Mouse (Mus musculus) limb, embryonic 11.5 days (tissue): ENCODE results near the gene Ttc9. TPM values are rescaled to one million over a fixed set of nuclear protein-coding genes. Genes with fewer than 3 reads are reported as not detected.

ENCODE experiments used
- ATAC-seq: fragments of 200-750 bp; cut with Nextera tagmentation; 2 replicates; pipeline ENCODE4 v1.8.0; 2017; ENCODE audit warnings: low read depth; ENCODE audit not compliant: insufficient number of reproducible peaks, low FRiP score, low TSS enrichment
- DNase-seq: peaks from one replicate; pipeline ENCODE4 v3.0.0-alpha.2; 2015; ENCODE audit warnings: low spot score
- H3K27ac ChIP-seq: fragments of 300-500 bp; sonication (generic); replicated peaks from 2 replicates; pipeline ENCODE4 v1.5.1; 2014; ENCODE audit warnings: low read depth, mild to moderate bottlenecking, low read length
- H3K27me3 ChIP-seq: fragments of 300-500 bp; sonication (generic); 2 replicates; pipeline ENCODE4 v1.6.1; 2014; ENCODE audit warnings: mild to moderate bottlenecking, low read length, mixed read lengths; ENCODE audit not compliant: control insufficient read depth, insufficient read depth
- H3K36me3 ChIP-seq: fragments of 300-500 bp; sonication (generic); 2 replicates; pipeline ENCODE4 v1.6.1; 2014; ENCODE audit warnings: mild to moderate bottlenecking, low read length, moderate library complexity, mixed read lengths; ENCODE audit not compliant: control insufficient read depth, insufficient read depth
- H3K4me1 ChIP-seq: fragments of 300-500 bp; sonication (generic); 2 replicates; pipeline ENCODE4 v1.6.1; 2014; ENCODE audit warnings: low read length, mixed read lengths; ENCODE audit not compliant: control insufficient read depth, insufficient read depth
- H3K4me2 ChIP-seq: fragments of 300-500 bp; sonication (generic); 2 replicates; pipeline ENCODE4 v1.6.1; 2014; ENCODE audit warnings: low read depth, mild to moderate bottlenecking, moderate library complexity; ENCODE audit not compliant: severe bottlenecking
- H3K4me3 ChIP-seq: fragments of 300-500 bp; sonication (generic); 2 replicates; pipeline ENCODE4 v1.5.1; 2014; ENCODE audit warnings: low read depth, low read length
- H3K9ac ChIP-seq: fragments of 300-500 bp; sonication (generic); 2 replicates; pipeline ENCODE4 v1.6.1; 2014; ENCODE audit warnings: mild to moderate bottlenecking, low read length
- H3K9me3 ChIP-seq: fragments of 300-500 bp; sonication (generic); 2 replicates; pipeline ENCODE4 v1.6.1; 2016; ENCODE audit warnings: low read length; ENCODE audit not compliant: control insufficient read depth
- WGBS: fragments of 180-500 bp; shearing (Covaris S2); extraction: QIAGEN DNeasy Blood & Tissue Kit; methylation state at CpG from one replicate; pipeline ENCODE4 v1.1.7; 2014; 5-methylcytosine and 5-hydroxymethylcytosine counted together
- polyA plus RNA-seq: library from polyadenylated mRNA; unstranded; fragments of >200 nt; fragmentation: Nextera tagmentation; extraction: Ambion mirVana; gene quantifications from 2 replicates; pipeline ENCODE4 v1.2.1, GENCODE M21; 2014

Ttc9 gene
- polyA plus RNA-seq, result 0.35 and 0.54 TPM in 2 replicates

DNA sequence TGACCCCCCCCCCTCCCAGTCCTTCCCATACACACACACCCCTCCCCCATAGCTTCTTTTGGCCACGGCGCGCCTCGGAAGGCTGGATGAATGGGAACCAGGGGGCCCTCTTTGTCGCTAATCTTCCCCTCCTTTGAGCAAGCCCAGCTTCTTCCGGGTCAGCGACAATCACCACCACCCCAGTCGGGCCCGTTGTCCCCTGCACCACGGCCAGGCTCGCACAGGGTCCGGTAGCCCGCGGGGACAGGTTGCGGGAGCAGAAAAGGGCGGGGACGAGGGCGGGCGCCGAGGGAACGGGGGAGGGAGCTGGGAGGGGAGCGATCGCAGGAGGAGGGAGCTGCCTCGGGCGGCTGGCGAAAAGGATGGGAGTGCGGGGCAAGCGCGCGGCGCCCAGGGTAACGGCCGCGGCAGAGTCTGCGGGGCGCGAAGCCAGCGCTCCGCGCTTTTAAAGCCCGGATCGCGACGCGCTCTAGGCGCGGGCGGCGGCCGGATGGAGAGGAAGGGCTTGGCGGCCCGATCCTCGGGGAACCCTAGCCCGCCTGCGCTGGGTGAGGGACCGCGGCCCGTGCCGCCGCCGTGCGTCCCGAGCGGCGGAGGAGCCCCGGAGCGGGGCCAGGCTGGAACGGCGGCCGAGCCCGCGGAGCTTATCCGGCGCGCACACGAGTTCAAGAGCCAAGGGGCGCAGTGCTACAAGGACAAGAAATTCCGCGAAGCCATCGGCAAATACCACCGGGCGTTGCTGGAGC is at the start of gene Ttc9:
Ttc9 (plus strand) TSS at position 335 of the 746 bp plus-strand sequence.
- Histone ChIP-seq H3K4me2 (peak within 1 kb of the TSS; percentile 94), H3K4me1 (peaks cover 3% of the 10 kb centered on the region; the same call in 1 of the 2 replicates), H3K27me3 (peaks cover 47% of the 10 kb centered on the region), H3K36me3 (no peaks in the 10 kb centered on the region), H3K4me3 (peak within 1 kb of the TSS; percentile 45), H3K27ac (no peak within 1 kb of the TSS), H3K9ac (peak within 1 kb of the TSS; percentile 48), H3K9me3 (no peaks in the 10 kb centered on the region)
- WGBS, result 0% methylated on average over 61 of the region's 82 CpGs
- DNase-seq (peak; percentile 62), ATAC-seq (peak; percentile 54; the same call in 1 of the 2 replicates)

DNA sequence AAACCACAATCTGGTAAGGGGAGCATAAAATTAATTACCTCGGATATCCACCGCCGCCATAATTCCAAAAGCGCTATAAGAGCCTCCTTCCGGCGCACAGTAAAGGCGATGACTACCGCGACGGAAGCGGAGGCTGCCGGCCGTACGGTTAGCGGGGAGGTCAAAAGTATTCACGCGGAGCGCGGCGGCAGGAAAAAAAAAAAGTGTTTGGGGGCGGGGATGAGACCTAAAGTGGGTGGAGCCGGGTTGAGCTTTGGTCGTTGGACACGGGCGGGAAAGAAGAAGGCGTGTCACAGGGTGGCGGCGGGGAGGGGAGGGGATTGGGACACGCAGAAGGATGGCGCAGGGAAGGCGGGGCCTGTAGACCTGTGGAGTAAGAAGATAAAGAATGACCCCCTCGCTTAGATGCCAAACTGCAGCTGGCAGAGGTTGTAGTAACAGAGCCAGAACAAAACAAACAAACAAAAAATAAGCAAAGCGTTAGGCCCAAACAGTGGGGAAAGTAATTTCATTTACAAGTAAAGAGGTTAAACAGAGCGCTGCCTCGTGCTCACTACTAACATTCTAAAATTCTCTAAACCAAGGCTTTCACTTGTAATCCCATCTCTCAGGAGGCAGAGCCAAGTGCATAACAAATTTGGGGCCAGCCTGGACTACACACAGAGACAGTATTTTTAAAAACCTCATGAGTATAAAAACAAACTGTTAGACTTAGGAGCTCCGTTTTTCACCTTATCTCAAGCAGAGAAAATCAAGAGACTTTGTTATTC is 36.0 kb upstream of the Ttc9 start, which contains the start of gene Med6:
Med6 (minus strand) TSS at position 107 of the 770 bp plus-strand sequence.
- DNase-seq (peak; percentile 97), ATAC-seq (peak; percentile 95)
- Histone ChIP-seq H3K4me1 (no peaks in the 10 kb centered on the region), H3K9ac (peak within 1 kb of the TSS; percentile 52), H3K27ac (no peak within 1 kb of the TSS), H3K27me3 (no peaks in the 10 kb centered on the region), H3K4me2 (peak within 1 kb of the TSS; percentile 59), H3K36me3 (no peaks in the 10 kb centered on the region), H3K9me3 (no peaks in the 10 kb centered on the region), H3K4me3 (peak within 1 kb of the TSS; percentile 55)
- 4% methylated on average over 36 of the region's 36 CpGs for WGBS

- Histone ChIP-seq H3K9me3 (no peaks in the 10 kb centered on the region), H3K27ac (no peak overlapping the region), H3K27me3 (no peaks in the 10 kb centered on the region), H3K4me2 (no peak overlapping the region), H3K4me3 (no peak overlapping the region), H3K36me3 (no peaks in the 10 kb centered on the region), H3K4me1 (no peaks in the 10 kb centered on the region), H3K9ac (no peak overlapping the region)
- ATAC-seq (no peak), DNase-seq (no peak)
- 77% methylated on average over 8 of the region's 8 CpGs for WGBS
Observed at GRCm38 (mm10) chr12:81596547-81597262, 34.3 kb upstream of the Ttc9 start.

DNA sequence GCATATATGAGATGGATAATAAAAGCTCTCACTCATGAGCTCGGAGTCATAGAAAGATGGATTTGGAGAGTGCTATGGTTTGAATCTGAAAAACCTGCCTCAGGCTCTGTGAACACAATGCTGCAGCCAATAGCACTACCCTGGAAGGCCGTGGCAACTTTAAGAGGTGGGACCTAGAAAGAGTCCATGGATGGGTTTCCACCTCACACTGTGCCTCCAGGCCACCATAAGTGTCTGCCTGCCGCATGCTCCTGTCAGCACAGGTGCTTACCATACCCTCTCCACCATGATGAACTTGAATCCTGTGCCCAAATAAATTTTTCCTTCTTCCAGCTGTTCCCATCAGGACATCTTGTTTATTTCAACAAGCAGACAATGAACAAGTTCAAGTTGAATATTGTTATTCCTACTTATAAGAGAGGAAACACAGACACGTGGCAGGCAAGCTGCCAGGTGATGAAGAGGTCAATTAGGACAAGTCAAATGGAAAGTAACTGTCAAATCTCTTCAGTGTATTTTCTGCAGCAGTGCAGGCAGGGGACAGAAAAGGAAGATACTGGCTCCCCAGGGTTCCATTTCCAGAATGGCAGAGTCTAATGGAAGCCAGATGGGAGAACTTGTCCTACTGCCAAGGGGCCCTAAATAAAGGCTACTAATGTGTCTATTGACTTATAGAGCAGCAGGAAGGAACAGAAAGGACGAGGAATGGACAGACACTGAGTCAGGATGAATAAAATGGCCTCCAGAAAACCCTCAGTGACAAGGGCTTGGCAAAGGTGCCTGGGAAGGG is 25.9 kb upstream of the Ttc9 start:
- Histone ChIP-seq H3K27ac (no peak overlapping the region), H3K4me2 (no peak overlapping the region), H3K36me3 (no peaks in the 10 kb centered on the region), H3K27me3 (no peaks in the 10 kb centered on the region), H3K9ac (no peak overlapping the region), H3K4me3 (no peak overlapping the region), H3K9me3 (no peaks in the 10 kb centered on the region), H3K4me1 (no peaks in the 10 kb centered on the region)
- no peak for DNase-seq
- 62% methylated on average over 5 of the region's 5 CpGs for WGBS
- no peak for ATAC-seq

GRCm38 (mm10) chr12:81609445-81609844 is 21.6 kb upstream of the Ttc9 start:
- H3K36me3 ChIP-seq, result no peaks in the 10 kb centered on the region
- DNase-seq, result no peak

GRCm38 (mm10) chr12:81615807-81616206 is 15.2 kb upstream of the Ttc9 start:
- Histone ChIP-seq H3K27me3 (no peaks in the 10 kb centered on the region), H3K9me3 (no peaks in the 10 kb centered on the region), H3K4me3 (no peak overlapping the region), H3K36me3 (no peaks in the 10 kb centered on the region), H3K4me1 (no peaks in the 10 kb centered on the region), H3K27ac (no peak overlapping the region), H3K4me2 (no peak overlapping the region), H3K9ac (no peak overlapping the region)
- ATAC-seq, result no peak
- WGBS, result 85% methylated on average over 6 of the region's 6 CpGs
- DNase-seq, result no peak

More at GRCm38 (mm10) chr12:81609445-81609844, 21.6 kb upstream of the Ttc9 start:
- no peak overlapping the region for H3K4me2 ChIP-seq
- no peak overlapping the region for H3K4me3 ChIP-seq
- no peaks in the 10 kb centered on the region for H3K9me3 ChIP-seq
- ATAC-seq, result no peak
- H3K9ac ChIP-seq, result no peak overlapping the region
- H3K27me3 ChIP-seq, result no peaks in the 10 kb centered on the region
- H3K27ac ChIP-seq, result no peak overlapping the region
- no peaks in the 10 kb centered on the region for H3K4me1 ChIP-seq

- H3K9me3 ChIP-seq, result no peaks in the 10 kb centered on the region
Observed at GRCm38 (mm10) chr12:81616980-81617379, 14.1 kb upstream of the Ttc9 start.

More at GRCm38 (mm10) chr12:81616980-81617379, 14.1 kb upstream of the Ttc9 start:
- ATAC-seq (no peak), DNase-seq (no peak)
- Histone ChIP-seq H3K4me1 (no peaks in the 10 kb centered on the region), H3K27me3 (no peaks in the 10 kb centered on the region), H3K4me2 (no peak overlapping the region), H3K27ac (no peak overlapping the region), H3K4me3 (no peak overlapping the region), H3K36me3 (no peaks in the 10 kb centered on the region), H3K9ac (no peak overlapping the region)
- 84% methylated on average over 7 of the region's 7 CpGs for WGBS
